Comparison of ENCODE assay signal across 21 mouse cellular contexts in the genomic region with DNA sequence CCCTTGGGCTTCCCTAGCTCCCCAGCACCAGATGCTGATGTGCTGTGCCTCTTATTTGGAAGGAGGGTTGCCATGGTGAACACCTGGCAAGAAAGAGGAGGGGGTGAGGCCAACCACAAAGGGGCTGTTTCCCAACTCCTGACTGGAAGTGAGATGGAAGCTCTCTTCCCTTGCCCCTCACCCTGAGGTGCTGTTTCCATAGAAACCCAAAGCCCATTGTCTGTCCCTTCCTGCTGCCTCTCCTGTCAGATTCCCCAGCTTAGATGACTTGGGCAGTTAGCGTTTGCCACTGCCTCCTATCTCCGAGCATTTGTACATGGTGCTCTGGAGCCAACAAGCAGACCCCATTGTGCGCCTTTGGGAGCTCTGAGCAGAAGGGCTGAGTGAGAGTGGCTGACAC. TPM values are rescaled to one million over a fixed set of nuclear protein-coding genes. Genes with fewer than 3 reads are reported as not detected.
DNase-seq lines count a peak whose midpoint lies in the region; ATAC-seq and TF ChIP-seq lines count a peak whose summit lies in the region.
"Had no signal": no experiment of that assay in that cellular context is flagged by ENCODE, and none has a peak within 500 bp of the region (broad histone marks: within the 10 kb centered on the region; RNA-seq: fewer than 3 reads in every experiment).

No protein-coding gene starts in this region.

- DNase-seq in midbrain, embryonic 11.5 days (ENCODE audit: low spot score, missing footprints): no peak
- no peak for DNase-seq in hindbrain, postnatal 0 days (ENCODE audit: low spot score)
- peak; percentile 39 for DNase-seq in retina, embryonic 14.5 days (ENCODE audit: low spot score)
- no peak for DNase-seq in lung, postnatal 25 days (ENCODE audit: low spot score)
- no peak for DNase-seq in kidney, adult 9 months
- DNase-seq: cerebellum, adult 2 months; gastrocnemius, postnatal 25 days; heart, adult 2 months; liver, embryonic 13.5 days; lung, embryonic 14.5 days; thymus, postnatal 25 days had no signal

- H3K9ac ChIP-seq in forebrain, embryonic 16.5 days (replicated peaks; ENCODE audit: low read depth, low read length): no peak overlapping the region
- no peak overlapping the region for H3K9ac ChIP-seq in forebrain, embryonic 15.5 days (replicated peaks)
- H3K9ac ChIP-seq in midbrain, embryonic 13.5 days (replicated peaks): 0 out of 2 replicates have a peak overlapping the region, but pooled peaks have one; percentile 14
- H3K9ac ChIP-seq in midbrain, embryonic 11.5 days (ENCODE audit: low read length): no peak overlapping the region
- no peak overlapping the region for H3K9ac ChIP-seq in hindbrain, postnatal 0 days (replicated peaks; ENCODE audit: low read length)
- H3K9ac ChIP-seq: liver, embryonic 13.5 days; lung, embryonic 14.5 days had no signal

- no peak overlapping the region for H3K4me2 ChIP-seq in forebrain, embryonic 16.5 days (ENCODE audit: low read length)
- H3K4me2 ChIP-seq in forebrain, embryonic 15.5 days (replicated peaks): no peak overlapping the region
- H3K4me2 ChIP-seq in midbrain, embryonic 13.5 days (replicated peaks): peak overlapping the region; percentile 34; the same call in 1 of the 2 replicates
- H3K4me2 ChIP-seq in midbrain, embryonic 11.5 days: no peak overlapping the region
- H3K4me2 ChIP-seq in hindbrain, postnatal 0 days (ENCODE audit: low read depth, low read length): no peak overlapping the region
- H3K4me2 ChIP-seq: liver, embryonic 13.5 days; lung, embryonic 14.5 days had no signal

- no peaks in the 10 kb centered on the region for H3K9me3 ChIP-seq in forebrain, embryonic 16.5 days (ENCODE audit: control insufficient read depth, low read length)
- H3K9me3 ChIP-seq in forebrain, embryonic 15.5 days: no peaks in the 10 kb centered on the region
- no peaks in the 10 kb centered on the region for H3K9me3 ChIP-seq in midbrain, embryonic 13.5 days
- H3K9me3 ChIP-seq in midbrain, embryonic 11.5 days (ENCODE audit: control insufficient read depth, low read length): no peaks in the 10 kb centered on the region
- no peaks in the 10 kb centered on the region for H3K9me3 ChIP-seq in hindbrain, postnatal 0 days (ENCODE audit: low read length)
- H3K9me3 ChIP-seq: liver, embryonic 13.5 days; neural tube, embryonic 12.5 days had no signal

- no peaks in the 10 kb centered on the region for H3K36me3 ChIP-seq in forebrain, embryonic 16.5 days (ENCODE audit: control insufficient read depth, insufficient read depth)
- no peaks in the 10 kb centered on the region for H3K36me3 ChIP-seq in forebrain, embryonic 15.5 days
- no peaks in the 10 kb centered on the region for H3K36me3 ChIP-seq in midbrain, embryonic 13.5 days
- H3K36me3 ChIP-seq in midbrain, embryonic 11.5 days (ENCODE audit: control insufficient read depth, insufficient read depth, low read length): no peaks in the 10 kb centered on the region
- no peaks in the 10 kb centered on the region for H3K36me3 ChIP-seq in hindbrain, postnatal 0 days (ENCODE audit: insufficient read depth, low read length)
- H3K36me3 ChIP-seq: liver, embryonic 13.5 days; neural tube, embryonic 12.5 days had no signal

- no peak overlapping the region for H3K27ac ChIP-seq in forebrain, embryonic 16.5 days (ENCODE audit: low read length)
- no peak overlapping the region for H3K27ac ChIP-seq in forebrain, embryonic 15.5 days (replicated peaks)
- peak overlapping the region; percentile 16; the same call in 1 of the 2 replicates for H3K27ac ChIP-seq in midbrain, embryonic 13.5 days
- no peak overlapping the region for H3K27ac ChIP-seq in midbrain, embryonic 11.5 days (ENCODE audit: low read depth, low read length)
- H3K27ac ChIP-seq in hindbrain, postnatal 0 days: no peak overlapping the region
- H3K27ac ChIP-seq: heart, adult 2 months; kidney, postnatal 0 days; liver, embryonic 13.5 days; macrophage; neural tube, embryonic 12.5 days had no signal

- peak; percentile 33; the same call in 1 of the 2 replicates for ATAC-seq in forebrain, embryonic 16.5 days
- ATAC-seq in forebrain, embryonic 15.5 days (replicated peaks): no peak
- ATAC-seq in midbrain, embryonic 13.5 days: 0 out of 2 replicates have a peak, but pooled peaks have one; percentile 13
- ATAC-seq in midbrain, embryonic 11.5 days (ENCODE audit: low FRiP score): no peak
- peak; percentile 22; the same call in 1 of the 2 replicates for ATAC-seq in hindbrain, postnatal 0 days
- ATAC-seq: intestine, postnatal 0 days had no signal

- H3K4me3 ChIP-seq in forebrain, embryonic 16.5 days (replicated peaks; ENCODE audit: low read length): no peak overlapping the region
- no peak overlapping the region for H3K4me3 ChIP-seq in forebrain, embryonic 15.5 days
- H3K4me3 ChIP-seq in midbrain, embryonic 13.5 days (replicated peaks): no peak overlapping the region
- no peak overlapping the region for H3K4me3 ChIP-seq in midbrain, embryonic 11.5 days (ENCODE audit: low read depth, low read length)
- H3K4me3 ChIP-seq in hindbrain, postnatal 0 days (ENCODE audit: low read length): no peak overlapping the region
- H3K4me3 ChIP-seq: erythroblast, embryonic 14.5 days; heart, adult 2 months; liver, embryonic 13.5 days; neural tube, embryonic 12.5 days had no signal

- no peaks in the 10 kb centered on the region for H3K27me3 ChIP-seq in forebrain, embryonic 16.5 days (replicated peaks; ENCODE audit: control insufficient read depth, insufficient read depth, low read length)
- H3K27me3 ChIP-seq in forebrain, embryonic 15.5 days: no peaks in the 10 kb centered on the region
- H3K27me3 ChIP-seq in midbrain, embryonic 13.5 days: peaks cover 3% of the 10 kb centered on the region; the same call in 1 of the 2 replicates
- no peaks in the 10 kb centered on the region for H3K27me3 ChIP-seq in midbrain, embryonic 11.5 days (ENCODE audit: control insufficient read depth, insufficient read depth, low read length)
- H3K27me3 ChIP-seq in hindbrain, postnatal 0 days (ENCODE audit: insufficient read depth, low read length): no peaks in the 10 kb centered on the region
- H3K27me3 ChIP-seq: CH12.LX; neural tube, embryonic 12.5 days had no signal

- H3K4me1 ChIP-seq in forebrain, embryonic 16.5 days (replicated peaks; ENCODE audit: control insufficient read depth, insufficient read depth, low read length): peaks cover 11% of the 10 kb centered on the region
- peaks cover 18% of the 10 kb centered on the region for H3K4me1 ChIP-seq in forebrain, embryonic 15.5 days
- peaks cover 34% of the 10 kb centered on the region for H3K4me1 ChIP-seq in midbrain, embryonic 13.5 days (replicated peaks)
- peaks cover 7% of the 10 kb centered on the region; the same call in 1 of the 2 replicates for H3K4me1 ChIP-seq in midbrain, embryonic 11.5 days (ENCODE audit: control insufficient read depth, insufficient read depth, low read length)
- peaks cover 6% of the 10 kb centered on the region; the same call in 1 of the 2 replicates for H3K4me1 ChIP-seq in hindbrain, postnatal 0 days (ENCODE audit: insufficient read depth, low read length)

- 20% methylated on average over 3 of the region's 3 CpGs for WGBS in forebrain, embryonic 16.5 days
- WGBS in forebrain, embryonic 15.5 days: 14% methylated on average over 3 of the region's 3 CpGs
- WGBS in midbrain, embryonic 13.5 days: 20% methylated on average over 3 of the region's 3 CpGs
- WGBS in midbrain, embryonic 11.5 days: 19% methylated on average over 3 of the region's 3 CpGs
- 24% methylated on average over 3 of the region's 3 CpGs for WGBS in hindbrain, postnatal 0 days

- TF ChIP-seq CTCF in hindbrain, postnatal 0 days (IDR thresholded peaks at IDR 0.05; ENCODE audit: low read depth): no peak; the same call in 1 of the 2 replicates

RNA-seq across cellular contexts. Expression of a gene that starts 17.6 kb away (rescaled TPM):
- polyA plus RNA-seq in forebrain, embryonic 16.5 days (2015; fragmentation: Nextera tagmentation; extraction: Ambion mirVana): 30.2 and 41.6 TPM in 2 replicates
- 34.2 and 35.2 TPM in 2 replicates for polyA plus RNA-seq in forebrain, embryonic 15.5 days (2015; fragmentation: Nextera tagmentation; extraction: Ambion mirVana)
- 48.7 and 51.0 TPM in 2 replicates for polyA plus RNA-seq in midbrain, embryonic 13.5 days (2015; fragmentation: Nextera tagmentation; extraction: Ambion mirVana)
- 14.7 and 17.0 TPM in 2 replicates for polyA plus RNA-seq in midbrain, embryonic 11.5 days (2014; fragmentation: Nextera tagmentation; extraction: Ambion mirVana)
- 27.2 and 33.5 TPM in 2 replicates for total RNA-seq in hindbrain, postnatal 0 days (2014; rRNA removed)
- polyA plus RNA-seq in hindbrain, postnatal 0 days (2015; fragmentation: Nextera tagmentation; extraction: Ambion mirVana): 30.8 and 32.2 TPM in 2 replicates

RNA-seq across cellular contexts. Expression of a gene that starts 21.8 kb away (rescaled TPM):
- 0.12 TPM in 1 of 2 replicates, not detected in the other for polyA plus RNA-seq in forebrain, embryonic 16.5 days (2015; fragmentation: Nextera tagmentation; extraction: Ambion mirVana)
- 0.05 and 0.15 TPM in 2 replicates for polyA plus RNA-seq in forebrain, embryonic 15.5 days (2015; fragmentation: Nextera tagmentation; extraction: Ambion mirVana)
- polyA plus RNA-seq in midbrain, embryonic 13.5 days (2015; fragmentation: Nextera tagmentation; extraction: Ambion mirVana): 0.19 and 0.27 TPM in 2 replicates
- 0.12 and 0.16 TPM in 2 replicates for polyA plus RNA-seq in midbrain, embryonic 11.5 days (2014; fragmentation: Nextera tagmentation; extraction: Ambion mirVana)
- total RNA-seq in hindbrain, postnatal 0 days (2014; rRNA removed): 0.90 and 0.94 TPM in 2 replicates
- 0.21 and 0.33 TPM in 2 replicates for polyA plus RNA-seq in hindbrain, postnatal 0 days (2015; fragmentation: Nextera tagmentation; extraction: Ambion mirVana)
- total RNA-seq: heart, adult 2 months; MEL had no signal
- polyA plus RNA-seq: erythroblast, embryonic 14.5 days had no signal

Comparison
In these comparisons a context has a peak if more than half of its experiments do, and no peak if none do; other contexts are left out.
1. ATAC-seq: peak in forebrain, embryonic 16.5 days (single experiment), midbrain, embryonic 13.5 days (single experiment) and hindbrain, postnatal 0 days (single experiment); none in forebrain, embryonic 15.5 days (single experiment) and midbrain, embryonic 11.5 days (single experiment).